Mouse (Mus musculus): ENCODE measurements around the gene Olfr1358. TPM values are rescaled to one million over a fixed set of nuclear protein-coding genes. Genes with fewer than 3 reads are reported as not detected.
A peak's percentile ranks its signal among the peaks of the same experiment; 100 is the strongest.

The Olfr1358 gene
- total RNA-seq, 1 experiment: not detected

GRCm38 (mm10) chr10:78473434-78473833 is 43.8 kb upstream of the Olfr1358 start:
- Histone ChIP-seq H3K9ac (ENCODE audit: insufficient read depth, low read depth, low read length, poor library complexity, severe bottlenecking) (no peak overlapping the region), H3K4me1 (ENCODE audit: control insufficient read depth in 2 of 2, insufficient read depth in 2 of 2, low read length in 2 of 2, poor library complexity in 1 of 2) (no peaks in the 10 kb centered on the region), H3K4me3 (ENCODE audit: insufficient read depth in 1 of 2, low read depth in 1 of 2, low read length in 2 of 2, poor library complexity in 1 of 2, severe bottlenecking in 1 of 2) (no peak overlapping the region), H3K36me3 (ENCODE audit: control insufficient read depth, insufficient read depth, low read length, poor library complexity, severe bottlenecking) (no peaks in the 10 kb centered on the region), H3K9me3 (ENCODE audit: control insufficient read depth, insufficient read depth, low read depth, low read length) (no peaks in the 10 kb centered on the region), H3K27ac (ENCODE audit: insufficient read depth, low read depth, low read length, poor library complexity, severe bottlenecking) (no peak overlapping the region)
- DNase-seq (ENCODE audit: low read depth, low spot score): no peak
- TF ChIP-seq ZNF384 (IDR thresholded peaks at IDR 0.05; ENCODE audit: low read depth, low read length) (no peak), HCFC1 (IDR thresholded peaks at IDR 0.05; ENCODE audit: borderline replicate concordance, insufficient read depth, low read length) (no peak), MAFK (IDR thresholded peaks at IDR 0.05; ENCODE audit: insufficient read depth, low read depth, low read length) (no peak), CHD2 (IDR thresholded peaks at IDR 0.05; ENCODE audit: low read depth, low read length) (no peak), ZC3H11A (IDR thresholded peaks at IDR 0.05; ENCODE audit: borderline replicate concordance, low read depth, low read length) (no peak)
- in situ Hi-C loops (cut with MboI; ENCODE audit: low sequenced_read_pairs in 2 of 2, unreplicated experiment in 2 of 2): no loop called here

GRCm38 (mm10) chr10:78474759-78475158 is 42.5 kb upstream of the Olfr1358 start:
- no peak overlapping the region for H3K4me3 ChIP-seq (ENCODE audit: insufficient read depth in 1 of 2, low read depth in 1 of 2, low read length in 2 of 2, poor library complexity in 1 of 2, severe bottlenecking in 1 of 2)
- in situ Hi-C loops (cut with MboI; ENCODE audit: low sequenced_read_pairs in 2 of 2, unreplicated experiment in 2 of 2): no loop called here
- no peaks in the 10 kb centered on the region for H3K36me3 ChIP-seq (ENCODE audit: control insufficient read depth, insufficient read depth, low read length, poor library complexity, severe bottlenecking)
- DNase-seq (ENCODE audit: low read depth, low spot score): no peak
- no peak overlapping the region for H3K27ac ChIP-seq (ENCODE audit: insufficient read depth, low read depth, low read length, poor library complexity, severe bottlenecking)
- H3K9ac ChIP-seq (ENCODE audit: insufficient read depth, low read depth, low read length, poor library complexity, severe bottlenecking): no peak overlapping the region
- no peak for TF ChIP-seq MAFK (IDR thresholded peaks at IDR 0.05; ENCODE audit: insufficient read depth, low read depth, low read length)
- no peak for TF ChIP-seq ZNF384 (IDR thresholded peaks at IDR 0.05; ENCODE audit: low read depth, low read length)
- TF ChIP-seq HCFC1 (IDR thresholded peaks at IDR 0.05; ENCODE audit: borderline replicate concordance, insufficient read depth, low read length): no peak
- no peak for TF ChIP-seq ZC3H11A (IDR thresholded peaks at IDR 0.05; ENCODE audit: borderline replicate concordance, low read depth, low read length)
- TF ChIP-seq CHD2 (IDR thresholded peaks at IDR 0.05; ENCODE audit: low read depth, low read length): no peak
- no peaks in the 10 kb centered on the region for H3K4me1 ChIP-seq (ENCODE audit: control insufficient read depth in 2 of 2, insufficient read depth in 2 of 2, low read length in 2 of 2, poor library complexity in 1 of 2)
- H3K9me3 ChIP-seq (ENCODE audit: control insufficient read depth, insufficient read depth, low read depth, low read length): no peaks in the 10 kb centered on the region

- DNase-seq (ENCODE audit: low read depth, low spot score): no peak
- Histone ChIP-seq H3K27ac (ENCODE audit: insufficient read depth, low read depth, low read length, poor library complexity, severe bottlenecking) (no peak overlapping the region), H3K36me3 (ENCODE audit: control insufficient read depth, insufficient read depth, low read length, poor library complexity, severe bottlenecking) (no peaks in the 10 kb centered on the region), H3K9me3 (ENCODE audit: control insufficient read depth, insufficient read depth, low read depth, low read length) (no peaks in the 10 kb centered on the region), H3K9ac (ENCODE audit: insufficient read depth, low read depth, low read length, poor library complexity, severe bottlenecking) (no peak overlapping the region), H3K4me3 (ENCODE audit: insufficient read depth in 1 of 2, low read depth in 1 of 2, low read length in 2 of 2, poor library complexity in 1 of 2, severe bottlenecking in 1 of 2) (no peak overlapping the region), H3K4me1 (ENCODE audit: control insufficient read depth in 2 of 2, insufficient read depth in 2 of 2, low read length in 2 of 2, poor library complexity in 1 of 2) (peaks cover 0 to 2% of the 10 kb centered on the region in 2 experiments; a peak in 1 of 4 replicates)
- no peak for TF ChIP-seq HCFC1 (IDR thresholded peaks at IDR 0.05; ENCODE audit: borderline replicate concordance, insufficient read depth, low read length)
- in situ Hi-C loops (cut with MboI; ENCODE audit: low sequenced_read_pairs in 2 of 2, unreplicated experiment in 2 of 2): no loop called here
Observed at GRCm38 (mm10) chr10:78476821-78477220, 40.4 kb upstream of the Olfr1358 start.

- DNase-seq (ENCODE audit: low read depth, low spot score): no peak
- Histone ChIP-seq H3K9ac (ENCODE audit: insufficient read depth, low read depth, low read length, poor library complexity, severe bottlenecking) (0 out of 2 replicates have a peak overlapping the region, but pooled peaks have one; percentile 15), H3K36me3 (ENCODE audit: control insufficient read depth, insufficient read depth, low read length, poor library complexity, severe bottlenecking) (no peaks in the 10 kb centered on the region), H3K9me3 (ENCODE audit: control insufficient read depth, insufficient read depth, low read depth, low read length) (no peaks in the 10 kb centered on the region), H3K4me3 (ENCODE audit: insufficient read depth in 1 of 2, low read depth in 1 of 2, low read length in 2 of 2, poor library complexity in 1 of 2, severe bottlenecking in 1 of 2) (peak overlapping the region; percentile 14 to 78; a peak in 3 of 4 replicates), H3K4me1 (ENCODE audit: control insufficient read depth in 2 of 2, insufficient read depth in 2 of 2, low read length in 2 of 2, poor library complexity in 1 of 2) (peaks cover 0 to 2% of the 10 kb centered on the region in 2 experiments; a peak in 1 of 4 replicates), H3K27ac (ENCODE audit: insufficient read depth, low read depth, low read length, poor library complexity, severe bottlenecking) (no peak overlapping the region)
- no peak for TF ChIP-seq HCFC1 (IDR thresholded peaks at IDR 0.05; ENCODE audit: borderline replicate concordance, insufficient read depth, low read length)
- no peak for TF ChIP-seq CHD2 (IDR thresholded peaks at IDR 0.05; ENCODE audit: low read depth, low read length)
- TF ChIP-seq ZNF384 (IDR thresholded peaks at IDR 0.05; ENCODE audit: low read depth, low read length): no peak
- no peak for TF ChIP-seq ZC3H11A (IDR thresholded peaks at IDR 0.05; ENCODE audit: borderline replicate concordance, low read depth, low read length)
- TF ChIP-seq MAFK (IDR thresholded peaks at IDR 0.05; ENCODE audit: insufficient read depth, low read depth, low read length): no peak
- in situ Hi-C loops (cut with MboI; ENCODE audit: low sequenced_read_pairs in 2 of 2, unreplicated experiment in 2 of 2): no loop called here
Observed at GRCm38 (mm10) chr10:78480954-78481927, 36.0 kb upstream of the Olfr1358 start.

All from ES-E14 (cell line).